Mouse (Mus musculus) forebrain, embryonic 10.5 days (tissue): ENCODE measurements around the gene Podxl2. TPM values are rescaled to one million over a fixed set of nuclear protein-coding genes. Genes with fewer than 3 reads are reported as not detected.

ENCODE experiments used
- DNase-seq: peaks from one replicate; pipeline ENCODE4 v3.0.0-alpha.2; 2017; ENCODE audit warnings: low spot score; ENCODE audit errors: extremely low spot score
- H3K27ac ChIP-seq: fragments of 300-500 bp; sonication (generic); 2 replicates; pipeline ENCODE4 v1.5.1; 2016; ENCODE audit warnings: mild to moderate bottlenecking
- H3K27me3 ChIP-seq: fragments of 300-500 bp; sonication (generic); 2 replicates; pipeline ENCODE4 v1.6.1; 2016; ENCODE audit warnings: mild to moderate bottlenecking; ENCODE audit not compliant: poor library complexity, severe bottlenecking
- H3K36me3 ChIP-seq: fragments of 300-500 bp; sonication (generic); replicated peaks from 2 replicates; pipeline ENCODE4 v1.6.1; 2016; ENCODE audit warnings: mild to moderate bottlenecking, moderate library complexity
- H3K4me1 ChIP-seq: fragments of 300-500 bp; sonication (generic); 2 replicates; pipeline ENCODE4 v1.6.1; 2016
- H3K4me3 ChIP-seq: fragments of 300-500 bp; sonication (generic); 2 replicates; pipeline ENCODE4 v1.5.1; 2016; ENCODE audit warnings: mild to moderate bottlenecking, moderate library complexity
- H3K9me3 ChIP-seq: fragments of 300-500 bp; sonication (generic); 2 replicates; pipeline ENCODE4 v1.6.1; 2016; ENCODE audit warnings: mild to moderate bottlenecking, moderate library complexity
- WGBS: fragments of 180-500 bp; shearing (Covaris S2); methylation state at CpG from one replicate; pipeline ENCODE4 v1.1.7; 2016; 5-methylcytosine and 5-hydroxymethylcytosine counted together
- polyA plus RNA-seq: library from polyadenylated mRNA; unstranded; fragments of >200 nt; fragmentation: Nextera tagmentation; extraction: Ambion mirVana; gene quantifications from 2 replicates; pipeline ENCODE4 v1.2.1, GENCODE M21; 2016

Podxl2 gene
- polyA plus RNA-seq, 1 experiment from 2014 or later, result 52.8 TPM

DNA sequence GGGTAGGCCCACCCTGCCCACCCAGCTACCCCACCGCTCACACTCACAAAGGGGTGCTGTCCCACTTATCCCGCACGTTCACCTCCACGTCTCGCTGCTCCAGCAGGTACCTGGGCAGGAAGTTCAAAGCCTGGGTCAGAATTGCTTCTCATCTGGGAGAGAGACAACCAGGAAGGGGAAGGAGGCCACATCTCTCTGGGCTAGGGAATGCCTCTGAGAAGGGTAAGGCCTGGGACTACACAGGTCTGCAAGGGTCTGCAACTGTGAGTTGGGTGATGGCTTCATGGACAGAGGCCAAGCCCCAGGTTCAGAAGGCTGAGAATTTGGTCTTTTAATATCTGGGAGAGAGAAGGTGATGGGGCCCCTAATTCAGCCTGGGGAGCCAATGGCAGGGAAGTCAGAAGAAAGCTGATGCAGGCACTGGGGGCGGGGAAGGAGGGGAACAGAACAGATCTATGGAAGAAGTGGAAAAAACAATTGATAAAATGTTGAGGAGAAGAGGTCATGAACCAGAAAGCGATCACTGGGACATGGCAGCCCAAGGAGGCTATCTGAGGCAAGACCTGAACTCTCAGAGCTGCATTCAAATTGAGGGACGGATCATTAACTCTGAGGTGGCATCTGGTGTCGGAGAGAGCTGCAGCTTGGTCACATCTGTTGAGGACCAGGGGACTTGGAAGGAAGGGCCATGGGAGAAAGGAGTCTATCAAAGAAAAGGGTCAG, 33.9 kb downstream of the Podxl2 start:
- WGBS, result 56% methylated on average over 9 of the region's 9 CpGs
- Histone ChIP-seq H3K4me3 (peak overlapping the region; percentile 83), H3K36me3 (peaks cover 36% of the 10 kb centered on the region), H3K4me1 (peaks cover 23% of the 10 kb centered on the region), H3K27ac (peak overlapping the region; percentile 88), H3K27me3 (no peaks in the 10 kb centered on the region), H3K9me3 (no peaks in the 10 kb centered on the region)
- DNase-seq, result no peak

DNA sequence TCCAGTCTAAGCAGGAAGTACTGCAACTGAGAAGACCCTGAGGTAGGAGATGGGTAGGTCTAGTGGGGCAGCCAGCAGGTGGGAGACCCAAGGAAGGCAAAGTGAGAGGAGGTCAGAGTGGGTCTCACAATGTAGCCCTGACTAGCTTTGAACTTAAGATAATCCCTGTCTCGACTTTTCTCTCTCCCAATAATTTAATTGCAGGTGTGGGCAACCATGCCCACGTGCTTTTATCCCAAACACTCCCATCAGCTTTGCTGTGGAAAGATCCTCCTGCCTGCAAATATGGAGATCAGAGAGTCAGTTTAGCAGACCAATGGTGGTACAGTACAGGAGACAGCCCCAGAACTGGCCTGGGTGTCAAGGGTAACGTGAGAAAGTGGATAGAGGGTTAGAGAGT, 34.6 kb downstream of the Podxl2 start:
- Histone ChIP-seq H3K4me3 (no peak overlapping the region), H3K27ac (no peak overlapping the region), H3K4me1 (peaks cover 23% of the 10 kb centered on the region), H3K36me3 (peaks cover 36% of the 10 kb centered on the region), H3K27me3 (no peaks in the 10 kb centered on the region), H3K9me3 (no peaks in the 10 kb centered on the region)
- no peak for DNase-seq
- 76% methylated on average over 3 of the region's 3 CpGs for WGBS

DNA sequence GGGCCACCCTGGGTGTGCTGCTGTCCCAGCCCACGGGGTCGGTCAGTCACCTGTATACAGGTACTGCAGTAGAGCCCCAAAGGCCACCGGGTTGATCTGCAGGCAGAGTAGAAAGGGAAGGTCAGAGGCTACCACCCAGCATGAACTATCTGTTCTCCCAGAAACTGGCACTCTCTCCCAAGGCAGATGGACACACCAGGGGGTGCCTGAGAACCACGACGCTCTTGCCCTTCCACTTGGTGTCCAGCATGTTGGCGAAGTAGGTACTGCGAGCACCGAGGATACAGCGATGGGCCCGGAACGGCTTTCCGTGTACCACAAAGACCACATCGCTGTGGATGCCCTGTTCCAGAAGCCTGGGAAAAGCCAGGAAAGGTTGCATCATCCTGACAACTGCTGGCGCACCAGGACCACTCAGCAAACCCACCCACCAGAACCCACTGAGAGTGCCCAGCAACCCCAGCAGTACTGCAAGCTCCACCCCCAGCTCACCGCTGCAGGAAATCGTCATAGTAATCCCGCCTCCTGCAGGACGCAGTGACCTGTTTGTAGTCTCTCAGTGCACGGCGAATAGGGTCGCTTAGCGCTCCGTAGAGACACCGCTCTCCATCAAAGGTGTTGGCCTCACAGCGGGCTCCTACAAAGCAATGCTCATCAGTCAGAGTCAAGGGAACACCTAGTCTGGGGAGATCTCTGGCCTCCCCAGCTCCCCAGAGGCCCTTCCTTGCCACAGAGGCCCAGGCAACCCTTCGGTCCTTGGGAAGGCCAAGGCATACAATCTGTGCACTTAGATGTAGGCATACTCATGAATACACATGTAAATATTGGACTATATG, 35.5 kb downstream of the Podxl2 start:
- no peak overlapping the region for H3K4me3 ChIP-seq
- H3K27me3 ChIP-seq, result no peaks in the 10 kb centered on the region
- no peak overlapping the region for H3K27ac ChIP-seq
- H3K9me3 ChIP-seq, result no peaks in the 10 kb centered on the region
- WGBS, result 81% methylated on average over 26 of the region's 26 CpGs
- H3K4me1 ChIP-seq, result peaks cover 23% of the 10 kb centered on the region
- peaks cover 34% of the 10 kb centered on the region for H3K36me3 ChIP-seq
- DNase-seq, result no peak

DNA sequence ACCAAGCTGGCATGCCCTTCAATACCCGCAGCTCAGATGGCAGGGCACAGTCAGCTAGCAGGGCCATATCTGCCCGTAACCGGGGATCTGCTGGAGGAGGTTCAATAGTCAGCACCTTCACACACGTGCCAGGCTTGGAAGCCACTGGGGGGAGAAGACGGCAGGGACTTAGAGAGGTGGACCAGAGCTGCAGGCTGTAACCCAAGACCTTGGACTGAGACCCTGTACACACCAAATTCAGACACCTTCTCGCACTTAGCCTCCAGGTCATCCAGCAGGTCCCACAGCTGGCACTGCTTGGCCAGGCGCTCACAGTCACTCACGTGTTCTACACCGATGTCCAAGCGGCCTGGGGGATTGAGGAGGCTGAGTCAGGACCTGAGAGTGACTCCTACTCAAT, 36.2 kb downstream of the Podxl2 start:
- Histone ChIP-seq H3K9me3 (no peaks in the 10 kb centered on the region), H3K27me3 (no peaks in the 10 kb centered on the region), H3K27ac (no peak overlapping the region), H3K4me3 (no peak overlapping the region), H3K4me1 (peaks cover 23% of the 10 kb centered on the region), H3K36me3 (peaks cover 34% of the 10 kb centered on the region)
- WGBS, result 94% methylated on average over 10 of the region's 10 CpGs
- DNase-seq, result no peak

DNA sequence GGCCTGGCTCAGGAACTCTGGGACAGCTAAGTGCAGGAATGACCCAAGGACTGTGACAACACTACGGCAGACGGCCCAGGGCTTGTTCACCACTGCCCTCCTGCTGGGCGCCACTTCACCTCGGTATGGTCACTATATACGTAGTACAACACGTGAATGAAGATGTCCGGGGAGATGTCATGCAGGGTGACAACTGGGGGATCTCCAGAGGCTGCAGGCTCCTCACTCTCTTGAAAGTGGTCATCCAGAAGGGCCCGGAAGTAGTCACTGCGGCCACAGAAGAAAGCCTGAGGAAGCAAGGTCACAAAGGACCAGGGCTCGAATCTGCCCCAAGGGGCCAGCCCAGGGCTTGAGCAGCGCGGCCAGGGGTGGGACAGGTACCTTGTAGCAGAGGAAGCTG, 36.8 kb downstream of the Podxl2 start:
- Histone ChIP-seq H3K4me1 (peaks cover 18% of the 10 kb centered on the region), H3K36me3 (peaks cover 34% of the 10 kb centered on the region), H3K27me3 (no peaks in the 10 kb centered on the region), H3K4me3 (no peak overlapping the region), H3K9me3 (no peaks in the 10 kb centered on the region), H3K27ac (no peak overlapping the region)
- 90% methylated on average over 12 of the region's 12 CpGs for WGBS
- DNase-seq, result no peak

DNA sequence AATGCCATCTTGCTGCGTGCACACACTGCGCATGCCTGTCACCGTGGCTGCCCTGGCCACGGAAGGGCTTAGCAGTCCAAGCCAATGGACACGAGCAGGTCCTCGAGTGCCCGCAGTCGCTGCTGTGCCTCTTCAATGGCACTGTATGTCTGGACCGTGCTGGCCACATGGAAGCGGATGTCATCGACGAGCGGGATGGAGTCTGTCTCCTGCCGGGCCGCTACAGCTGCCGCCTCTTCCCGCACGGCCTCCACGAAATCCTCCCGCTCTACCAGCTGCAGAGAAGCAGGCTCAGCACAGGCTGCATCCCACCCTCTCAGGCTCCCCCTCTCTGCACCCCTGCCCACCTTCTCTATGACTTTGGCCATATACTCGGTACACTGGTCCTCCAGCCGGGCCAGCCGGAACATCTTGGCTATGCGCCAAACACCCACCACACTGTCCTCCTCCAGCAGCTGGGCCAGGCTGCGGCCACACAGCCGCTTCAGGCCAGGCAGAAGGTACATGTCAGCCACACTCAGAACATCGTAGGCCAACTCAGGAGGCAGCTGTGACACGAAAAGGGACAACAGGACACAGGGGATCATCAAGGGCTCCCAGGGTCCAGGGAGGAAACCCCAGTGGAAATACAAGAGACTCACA, 38.5 kb downstream of the Podxl2 start:
- no peak overlapping the region for H3K27ac ChIP-seq
- no peak overlapping the region for H3K4me3 ChIP-seq
- H3K4me1 ChIP-seq, result peaks cover 16% of the 10 kb centered on the region
- 92% methylated on average over 28 of the region's 28 CpGs for WGBS
- H3K9me3 ChIP-seq, result no peaks in the 10 kb centered on the region
- H3K36me3 ChIP-seq, result peaks cover 34% of the 10 kb centered on the region
- no peak for DNase-seq
- no peaks in the 10 kb centered on the region for H3K27me3 ChIP-seq

DNA sequence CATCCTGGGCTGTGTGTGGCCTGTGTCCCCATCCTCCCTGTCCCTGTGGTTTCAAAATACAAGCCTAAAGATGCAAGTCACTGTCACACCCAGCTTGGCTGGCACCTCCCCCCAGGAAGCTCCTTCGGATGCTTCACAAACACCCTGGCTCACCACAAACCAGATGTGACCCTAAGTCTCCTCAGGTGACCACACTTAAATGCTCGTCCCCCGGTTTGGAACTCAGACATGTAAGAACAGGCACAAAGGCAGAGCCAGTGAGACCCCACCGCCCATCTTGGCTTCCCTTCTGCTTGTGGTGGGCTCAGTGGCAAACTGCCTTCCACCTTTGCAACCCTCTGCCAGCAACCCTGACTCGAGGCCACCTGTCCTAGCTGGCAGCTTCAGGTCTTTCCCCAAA, 39.8 kb downstream of the Podxl2 start:
- 71% methylated on average over 5 of the region's 5 CpGs for WGBS
- DNase-seq, result no peak
- Histone ChIP-seq H3K36me3 (peaks cover 34% of the 10 kb centered on the region), H3K27me3 (0 out of 2 replicates have a peak, but pooled peaks cover 6% of the 10 kb centered on the region), H3K4me3 (no peak overlapping the region), H3K27ac (no peak overlapping the region), H3K4me1 (peaks cover 8% of the 10 kb centered on the region), H3K9me3 (no peaks in the 10 kb centered on the region)

DNA sequence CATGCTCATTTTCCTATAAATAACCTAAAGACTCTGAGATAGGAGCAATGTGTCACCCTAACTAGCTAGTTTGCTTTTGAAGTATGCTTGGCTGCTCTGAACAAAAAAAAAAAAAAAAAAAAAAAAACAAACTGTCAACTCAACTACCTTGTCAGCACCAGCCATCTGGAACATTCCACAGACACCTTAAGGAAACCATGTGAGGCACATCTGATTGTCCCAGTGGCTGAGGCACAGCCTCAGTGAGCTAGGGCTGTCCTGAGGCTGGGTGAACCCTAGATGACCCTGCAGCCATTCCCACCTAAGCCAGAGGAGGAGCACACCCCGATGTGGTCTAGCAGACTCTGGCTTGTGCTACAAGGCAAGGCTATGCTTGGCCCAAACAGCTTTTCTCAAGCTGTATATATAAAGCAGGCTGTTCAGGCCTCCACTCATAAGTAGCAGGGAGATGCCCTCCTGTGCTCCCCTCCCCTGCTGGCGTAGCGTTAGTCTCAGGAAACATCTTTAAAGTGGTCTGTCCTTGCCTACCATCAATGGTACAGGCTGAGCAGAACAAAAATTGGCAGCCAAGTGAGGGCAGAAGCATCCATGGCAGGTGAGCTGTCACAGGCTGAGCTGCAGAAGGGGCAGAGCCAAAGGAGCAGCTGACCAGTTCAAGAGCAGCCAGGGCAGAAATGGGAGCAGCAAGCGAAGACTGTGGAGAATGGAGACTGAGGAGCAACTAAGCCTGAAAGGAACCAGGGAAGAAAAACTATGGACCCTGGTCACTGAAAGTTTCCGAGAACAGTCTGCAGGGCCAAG, 41.3 kb downstream of the Podxl2 start:
- DNase-seq, result no peak

DNA sequence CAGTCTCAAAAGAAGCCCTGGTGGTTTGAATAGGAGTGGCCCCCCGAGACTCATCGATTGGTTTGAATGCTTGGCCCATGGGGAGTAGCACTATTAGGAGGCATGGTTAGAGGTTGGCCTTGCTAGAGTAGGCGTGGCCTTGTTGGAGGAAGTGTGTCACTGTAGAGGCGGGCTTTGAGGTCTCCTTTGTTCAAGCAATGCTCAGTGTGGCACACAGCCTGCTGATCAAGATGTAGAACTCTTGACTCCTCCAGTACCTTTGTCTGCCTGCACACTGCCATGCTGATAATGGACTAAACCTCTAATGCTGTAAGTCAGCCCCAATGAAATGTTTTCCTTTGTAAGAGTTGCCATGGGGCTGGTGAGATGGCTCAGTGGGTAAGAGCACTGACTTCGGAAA, 42.2 kb downstream of the Podxl2 start:
- 79% methylated on average over 5 of the region's 5 CpGs for WGBS
- no peak overlapping the region for H3K4me3 ChIP-seq
- no peak for DNase-seq

More for the DNA sequence above, 41.3 kb downstream of the Podxl2 start:
- Histone ChIP-seq H3K4me1 (peaks cover 8% of the 10 kb centered on the region), H3K27me3 (0 out of 2 replicates have a peak, but pooled peaks cover 6% of the 10 kb centered on the region), H3K4me3 (no peak overlapping the region), H3K9me3 (no peaks in the 10 kb centered on the region), H3K36me3 (peaks cover 28% of the 10 kb centered on the region), H3K27ac (0 out of 2 replicates have a peak overlapping the region, but pooled peaks have one; percentile 20)
- 88% methylated on average over 5 of the region's 5 CpGs for WGBS

DNA sequence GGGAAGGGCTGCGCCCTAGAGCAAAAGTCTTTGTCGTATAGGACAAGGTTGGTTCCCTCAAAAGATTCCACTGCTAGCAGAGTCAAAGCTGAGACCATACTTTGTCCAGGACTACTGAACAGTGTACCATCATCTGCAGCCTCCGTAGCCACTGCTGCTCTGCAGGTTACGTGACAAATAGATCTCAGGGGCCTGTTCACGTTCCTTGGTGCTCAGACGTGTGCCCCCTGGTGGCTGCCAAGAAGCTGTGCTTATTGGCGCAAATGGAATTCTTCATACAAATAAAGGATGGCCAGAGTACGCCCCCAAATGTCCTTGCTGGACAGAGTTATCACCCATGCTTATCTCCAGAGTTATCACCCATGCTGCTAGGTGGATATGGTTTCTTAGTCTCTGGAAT, 43.4 kb downstream of the Podxl2 start:
- Histone ChIP-seq H3K9me3 (no peaks in the 10 kb centered on the region), H3K36me3 (peaks cover 8% of the 10 kb centered on the region), H3K27me3 (0 out of 2 replicates have a peak, but pooled peaks cover 6% of the 10 kb centered on the region), H3K4me1 (peaks cover 24% of the 10 kb centered on the region), H3K4me3 (no peak overlapping the region), H3K27ac (no peak overlapping the region)
- WGBS, result 28% methylated on average over 8 of the region's 8 CpGs
- DNase-seq, result peak; percentile 73

More for the DNA sequence above, 42.2 kb downstream of the Podxl2 start:
- H3K4me1 ChIP-seq, result peaks cover 12% of the 10 kb centered on the region
- H3K27ac ChIP-seq, result 0 out of 2 replicates have a peak overlapping the region, but pooled peaks have one; percentile 17
- H3K9me3 ChIP-seq, result no peaks in the 10 kb centered on the region
- H3K27me3 ChIP-seq, result 0 out of 2 replicates have a peak, but pooled peaks cover 6% of the 10 kb centered on the region
- peaks cover 19% of the 10 kb centered on the region for H3K36me3 ChIP-seq

DNA sequence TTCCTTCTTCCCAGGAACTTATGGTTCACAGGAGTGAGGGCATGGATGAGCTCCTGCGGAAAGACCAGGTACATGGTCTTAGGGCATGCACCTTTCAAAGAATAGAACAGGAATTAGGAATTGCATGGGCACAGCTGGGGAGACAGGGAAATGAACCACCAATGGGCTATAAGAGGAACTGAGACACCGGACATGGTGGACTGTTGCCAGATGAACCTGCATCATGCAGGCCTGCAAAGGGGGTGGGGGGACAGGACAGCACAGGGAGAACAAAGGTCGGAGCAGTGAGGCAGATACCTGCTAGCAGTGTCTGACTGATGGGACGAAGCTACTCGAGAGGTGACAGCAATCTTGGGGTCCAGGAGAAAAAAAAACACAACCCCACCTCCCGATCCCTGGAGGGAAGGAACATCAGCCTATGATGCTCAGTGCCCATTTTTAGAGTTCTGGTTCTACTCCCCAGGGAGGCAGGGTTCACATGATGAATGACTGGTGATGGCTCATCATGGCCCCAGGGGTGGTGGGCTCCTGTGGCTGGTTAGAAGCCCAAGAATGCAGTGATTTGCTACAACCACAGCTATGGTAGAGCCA, 44.6 kb downstream of the Podxl2 start:
- no peak for DNase-seq
- Histone ChIP-seq H3K9me3 (no peaks in the 10 kb centered on the region), H3K4me1 (peaks cover 26% of the 10 kb centered on the region), H3K27me3 (0 out of 2 replicates have a peak, but pooled peaks cover 6% of the 10 kb centered on the region), H3K4me3 (no peak overlapping the region), H3K27ac (no peak overlapping the region), H3K36me3 (no peaks in the 10 kb centered on the region)
- 86% methylated on average over 6 of the region's 6 CpGs for WGBS

DNA sequence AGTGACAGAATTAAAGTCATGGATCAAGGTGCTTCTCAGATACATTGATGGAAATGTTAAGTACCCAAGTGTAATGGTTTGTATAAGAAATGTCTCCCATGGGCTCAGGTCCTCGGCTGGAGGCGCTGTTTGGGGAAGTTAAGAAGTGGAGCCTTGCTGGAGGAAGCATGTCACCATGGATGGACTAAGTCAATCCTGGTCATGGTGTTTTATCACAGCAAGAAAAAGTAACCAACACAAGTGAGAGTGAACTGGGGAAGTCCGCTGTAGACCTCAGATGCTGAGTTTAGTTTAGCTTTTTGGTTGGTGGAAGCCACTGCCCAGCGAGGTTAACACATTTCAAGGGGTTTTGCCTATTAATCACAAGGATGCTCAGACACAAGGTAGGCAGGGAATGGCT, 45.3 kb downstream of the Podxl2 start:
- Histone ChIP-seq H3K4me3 (no peak overlapping the region), H3K9me3 (no peaks in the 10 kb centered on the region), H3K4me1 (peaks cover 26% of the 10 kb centered on the region), H3K27me3 (0 out of 2 replicates have a peak, but pooled peaks cover 6% of the 10 kb centered on the region), H3K36me3 (no peaks in the 10 kb centered on the region), H3K27ac (no peak overlapping the region)
- WGBS, result 95% methylated on average over 4 of the region's 4 CpGs
- no peak for DNase-seq
